In the genomic region with DNA sequence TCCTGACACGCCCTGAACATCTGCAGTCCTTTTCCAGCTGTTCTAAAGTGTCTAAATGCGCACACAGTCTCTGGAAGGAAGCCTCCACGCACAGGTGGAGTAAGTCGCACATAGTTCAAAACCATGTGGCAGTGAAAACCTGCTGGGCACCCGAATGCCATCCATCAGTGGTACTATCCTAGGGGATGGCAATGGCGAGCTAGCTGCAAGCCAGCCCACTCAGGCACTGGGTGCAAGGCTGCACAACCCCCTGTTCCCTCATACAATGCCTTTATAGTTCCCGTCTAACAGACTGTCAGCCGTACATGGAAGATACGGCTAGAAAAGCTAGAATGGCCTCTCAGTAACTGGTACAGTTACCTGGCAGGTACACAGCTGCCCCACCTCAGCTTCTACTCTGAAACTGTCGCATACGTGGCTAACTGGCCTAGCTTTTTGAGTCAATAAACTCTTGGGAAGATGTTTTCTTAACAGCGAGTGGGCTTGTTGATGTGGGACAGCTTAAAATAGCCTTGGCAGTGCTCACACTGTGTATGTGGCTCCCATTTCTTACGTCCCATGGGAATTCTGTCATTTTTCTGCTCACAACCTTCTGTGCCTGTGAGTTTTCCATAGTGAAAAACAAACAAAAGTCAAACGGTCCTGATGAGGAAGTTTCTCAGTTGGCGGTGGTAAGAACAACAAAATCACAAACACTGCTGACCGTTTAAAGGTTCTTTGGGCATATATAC, we compare ENCODE assay signal across 20 mouse cellular contexts.
A peak's percentile ranks its signal among the peaks of the same experiment; 100 is the strongest.
DNase-seq lines count a peak whose midpoint lies in the region; ATAC-seq and TF ChIP-seq lines count a peak whose summit lies in the region.
"Had no signal": no experiment of that assay in that cellular context is flagged by ENCODE, and none has a peak within 500 bp of the region (broad histone marks: within the 10 kb centered on the region; RNA-seq: fewer than 3 reads in every experiment).

No protein-coding gene starts in this region.

- H3K4me3 ChIP-seq in heart, adult 2 months = no peak overlapping the region
- no peak overlapping the region for H3K4me3 ChIP-seq in lung, postnatal 0 days (ENCODE audit: low read depth, low read length)
- no peak overlapping the region for H3K4me3 ChIP-seq in lung, adult 2 months (replicated peaks; ENCODE audit: extremely low read depth, low read depth, low read length)
- H3K4me3 ChIP-seq in heart, embryonic 13.5 days = no peak overlapping the region
- H3K4me3 ChIP-seq: embryonic facial prominence, embryonic 10.5 days; left cerebral cortex, adult 2 months; limb, embryonic 10.5 days; lung, embryonic 15.5 days; stomach, embryonic 15.5 days had no signal

- peaks cover 2% of the 10 kb centered on the region; the same call in 1 of the 2 replicates for H3K36me3 ChIP-seq in heart, adult 2 months (ENCODE audit: control insufficient read depth, insufficient read depth, low read length)
- 0 out of 2 replicates have a peak, but pooled peaks cover 7% of the 10 kb centered on the region for H3K36me3 ChIP-seq in lung, postnatal 0 days (ENCODE audit: insufficient read depth, low read length)
- H3K36me3 ChIP-seq in heart, embryonic 13.5 days = peaks cover 21% of the 10 kb centered on the region

- no peaks in the 10 kb centered on the region for H3K79me2 ChIP-seq in heart, adult 2 months (replicated peaks; ENCODE audit: control insufficient read depth, insufficient read depth, low read length)

- H3K27ac ChIP-seq in heart, adult 2 months = peak overlapping the region; percentile 40
- H3K27ac ChIP-seq in lung, postnatal 0 days (ENCODE audit: low read length) = peak overlapping the region; percentile 54
- peak overlapping the region; percentile 38; the same call in 1 of the 2 replicates for H3K27ac ChIP-seq in heart, embryonic 13.5 days (replicated peaks)
- H3K27ac ChIP-seq: embryonic facial prominence, embryonic 10.5 days; hindbrain, postnatal 0 days; left cerebral cortex, adult 2 months; limb, embryonic 10.5 days; lung, embryonic 15.5 days; stomach, embryonic 15.5 days had no signal

- intact Hi-C loops in heart, adult 2 months (cut with DNase I) = loop anchor here (2.0 kb wide), 1 partner anchor 26 kb away; no protein-coding TSS in a partner anchor
- intact Hi-C loops in heart, postnatal 14 days (cut with DNase I) = no loop called here

- H3K9ac ChIP-seq in heart, adult 2 months (ENCODE audit: low read depth, low read length) = no peak overlapping the region
- H3K9ac ChIP-seq in lung, postnatal 0 days (replicated peaks; ENCODE audit: low read depth) = no peak overlapping the region
- H3K9ac ChIP-seq in heart, embryonic 13.5 days = no peak overlapping the region
- H3K9ac ChIP-seq: lung, embryonic 15.5 days; stomach, embryonic 15.5 days had no signal

- TF ChIP-seq POLR2A in heart, adult 2 months (IDR thresholded peaks at IDR 0.05; ENCODE audit: insufficient read depth, low read depth, low read length) = no peak
- TF ChIP-seq POLR2A in lung, adult 2 months (IDR thresholded peaks at IDR 0.05; ENCODE audit: borderline replicate concordance, extremely low read depth, low read depth, low read length) = no peak

- TF ChIP-seq EP300 in heart, adult 2 months (IDR thresholded peaks at IDR 0.05; ENCODE audit: insufficient read depth, low read depth, low read length) = no peak
- no peak for TF ChIP-seq EP300 in lung, postnatal 0 days (IDR thresholded peaks at IDR 0.05)

- 73% methylated on average over 16 of the region's 16 CpGs for WGBS in heart, adult 2 months
- WGBS in lung, postnatal 0 days = 78% methylated on average over 16 of the region's 16 CpGs
- 78% methylated on average over 16 of the region's 16 CpGs for WGBS in lung, adult 2 months
- WGBS in heart, embryonic 13.5 days = 78% methylated on average over 16 of the region's 16 CpGs

- no peaks in the 10 kb centered on the region for H3K9me3 ChIP-seq in lung, postnatal 0 days (ENCODE audit: low read length)
- no peaks in the 10 kb centered on the region for H3K9me3 ChIP-seq in heart, embryonic 13.5 days
- H3K9me3 ChIP-seq: embryonic facial prominence, embryonic 10.5 days; limb, embryonic 10.5 days; lung, embryonic 15.5 days; stomach, embryonic 15.5 days had no signal

- TF ChIP-seq CTCF in heart, adult 2 months (IDR thresholded peaks at IDR 0.05) = no peak
- no peak for TF ChIP-seq CTCF in lung, postnatal 0 days (IDR thresholded peaks at IDR 0.05)
- no peak for TF ChIP-seq CTCF in lung, adult 2 months (IDR thresholded peaks at IDR 0.05; ENCODE audit: insufficient read depth, low read length)

- H3K4me1 ChIP-seq in heart, adult 2 months (ENCODE audit: control insufficient read depth, insufficient read depth, low read length) = peaks cover 12% of the 10 kb centered on the region
- H3K4me1 ChIP-seq in lung, postnatal 0 days (ENCODE audit: insufficient read depth, low read depth, low read length) = no peaks in the 10 kb centered on the region
- H3K4me1 ChIP-seq in lung, adult 2 months (ENCODE audit: control insufficient read depth, insufficient read depth, low read length) = no peaks in the 10 kb centered on the region
- peaks cover 55% of the 10 kb centered on the region for H3K4me1 ChIP-seq in heart, embryonic 13.5 days
- H3K4me1 ChIP-seq: limb, embryonic 10.5 days; lung, embryonic 15.5 days; stomach, embryonic 15.5 days had no signal

- no peak for DNase-seq in heart, adult 2 months
- DNase-seq in heart, postnatal 14 days = no peak
- DNase-seq in lung, postnatal 0 days (ENCODE audit: low spot score) = peak; percentile 28
- DNase-seq in lung, adult 2 months = no peak
- peak; percentile 37 for DNase-seq in skeletal muscle tissue, adult 2 months (ENCODE audit: low read depth, low spot score)
- no peak for DNase-seq in cerebellum, adult 9-11 months
- DNase-seq: B cell, adult 2 months; cerebellum, adult 8-10 months; gastrocnemius, postnatal 14 days; kidney, adult 18-20 months; kidney, postnatal 25 days; right cerebral cortex, postnatal 25 days; thymus, adult 2 months had no signal

- H3K4me2 ChIP-seq in lung, postnatal 0 days (replicated peaks; ENCODE audit: low read depth, low read length) = no peak overlapping the region
- no peak overlapping the region for H3K4me2 ChIP-seq in heart, embryonic 13.5 days
- H3K4me2 ChIP-seq: lung, embryonic 15.5 days; stomach, embryonic 15.5 days had no signal

- peak; percentile 55 for ATAC-seq in lung, postnatal 0 days
- no peak for ATAC-seq in heart, embryonic 13.5 days (ENCODE audit: extremely low read depth, insufficient number of reproducible peaks, low FRiP score, low TSS enrichment)

- H3K27me3 ChIP-seq in heart, adult 2 months (ENCODE audit: control insufficient read depth, insufficient read depth, low read length) = no peaks in the 10 kb centered on the region
- H3K27me3 ChIP-seq in lung, postnatal 0 days (replicated peaks; ENCODE audit: insufficient read depth, low read length) = no peaks in the 10 kb centered on the region
- H3K27me3 ChIP-seq in heart, embryonic 13.5 days (replicated peaks) = no peaks in the 10 kb centered on the region
- H3K27me3 ChIP-seq: lung, embryonic 15.5 days; stomach, embryonic 15.5 days had no signal

Comparison
In these comparisons a context has a peak if more than half of its experiments do, and no peak if none do; other contexts are left out.
1. DNase-seq: peak in lung, postnatal 0 days (single experiment) and skeletal muscle tissue, adult 2 months (single experiment); none in heart, adult 2 months (0 of 2), heart, postnatal 14 days (0 of 2), lung, adult 2 months (single experiment) and cerebellum, adult 9-11 months (single experiment).
2. Peak in every context shown above with its lines, with median percentiles within 50 percentile points of each other: H3K27ac ChIP-seq.